Mouse (Mus musculus): ENCODE data around the gene Gm10392.

GRCm38 (mm10) chr11:77497341-77497756 is 21.6 kb downstream of the Gm10392 start:
- no peak for TF ChIP-seq POLR2A (IDR thresholded peaks at IDR 0.05; ENCODE audit: control insufficient read depth in 1 of 2, insufficient read depth in 1 of 2, low read depth in 1 of 2, low read length in 2 of 2, poor library complexity in 1 of 2)
- TF ChIP-seq CTCF (IDR thresholded peaks at IDR 0.05 in 2 of 3, conservative IDR thresholded peaks at IDR 0.05 in 1 of 3; ENCODE audit: control insufficient read depth in 1 of 3, insufficient read depth in 1 of 3, low read depth in 2 of 3, low read length in 3 of 3, poor library complexity in 1 of 3, severe bottlenecking in 1 of 3), result peak; percentile 45 to 68 (median 61)
- no peak for TF ChIP-seq CHD2 (IDR thresholded peaks at IDR 0.05; ENCODE audit: low read length)
- no peak for TF ChIP-seq MAZ (IDR thresholded peaks at IDR 0.05; ENCODE audit: low read depth, low read length)
- no peak for TF ChIP-seq RCOR1 (IDR thresholded peaks at IDR 0.05; ENCODE audit: low read depth, low read length)
